Mouse (Mus musculus): ENCODE results near the gene Slc31a2.

Slc31a2 gene

GRCm38 (mm10) chr4:62322684-62323083, 60.3 kb downstream of the Slc31a2 start:
- DNase-seq, result no peak

DNA sequence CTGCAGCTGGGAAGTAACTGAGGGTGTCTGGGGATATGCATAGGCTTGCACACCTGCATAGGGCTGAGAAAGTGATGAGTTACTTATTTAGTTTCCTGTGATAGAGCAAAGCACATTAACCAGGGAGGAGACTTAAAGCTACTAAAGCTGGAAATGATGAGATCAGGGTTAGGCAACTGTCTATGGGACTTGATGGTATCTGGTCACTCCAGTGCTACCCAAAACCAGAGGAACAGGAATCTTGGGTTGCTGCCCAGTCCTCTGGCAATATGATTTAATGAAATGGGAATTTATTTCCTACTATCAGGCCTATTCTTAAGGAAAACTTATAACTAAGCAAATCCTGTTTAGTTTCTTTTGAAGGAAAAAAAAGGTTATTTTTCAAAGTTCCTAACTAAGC, 63.7 kb downstream of the Slc31a2 start:
- no peak for DNase-seq

- DNase-seq, result no peak
These were observed 66.7 kb downstream of the Slc31a2 start for GRCm38 (mm10) chr4:62328941-62329660.

- DNase-seq, result peak in 1 of 2 experiments; percentile 11
These were observed 69.6 kb downstream of the Slc31a2 start for GRCm38 (mm10) chr4:62331977-62332376.

DNA sequence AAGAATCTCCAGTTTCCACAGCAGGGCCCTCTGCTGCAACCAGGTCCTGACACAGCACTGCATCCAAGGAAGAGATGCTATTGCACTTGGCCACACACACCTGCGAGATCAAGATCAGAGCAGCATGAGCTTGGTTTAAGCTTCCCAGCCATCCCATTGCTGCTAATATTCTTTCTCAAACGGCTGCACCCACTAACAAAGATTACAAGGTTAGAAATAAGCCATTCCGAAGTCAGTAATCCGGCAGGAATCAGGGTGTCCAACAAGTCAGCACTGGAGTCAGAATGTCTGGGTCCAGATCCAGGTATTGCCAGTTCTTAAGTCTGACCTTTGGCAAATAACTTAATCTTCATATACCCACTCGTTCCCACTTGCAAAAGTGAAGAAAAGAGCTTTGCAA, 76.2 kb downstream of the Slc31a2 start:
- no peak for DNase-seq

GRCm38 (mm10) chr4:62344000-62344399, 81.6 kb downstream of the Slc31a2 start:
- DNase-seq, result no peak

GRCm38 (mm10) chr4:62345827-62346226, 83.5 kb downstream of the Slc31a2 start:
- DNase-seq, result no peak

GRCm38 (mm10) chr4:62347605-62348328, 85.4 kb downstream of the Slc31a2 start:
- peak; percentile 19 to 39 for DNase-seq
